Mouse (Mus musculus): Measurements from ENCODE around the gene Slc38a8. TPM values are rescaled to one million over a fixed set of nuclear protein-coding genes. Genes with fewer than 3 reads are reported as not detected.

Slc38a8 gene
- polyA plus RNA-seq, 1 experiment from 2014 or later: not detected

GRCm38 (mm10) chr8:119487093-119487492, 14.4 kb downstream of the Slc38a8 start:
- Histone ChIP-seq H3K27me3 (replicated peaks) (no peaks in the 10 kb centered on the region), H3K4me1 (replicated peaks) (peaks cover 19% of the 10 kb centered on the region), H3K4me3 (no peak overlapping the region), H3K4me2 (no peak overlapping the region), H3K9me3 (replicated peaks) (no peaks in the 10 kb centered on the region), H3K9ac (no peak overlapping the region), H3K27ac (ENCODE audit: poor library complexity, severe bottlenecking) (no peak overlapping the region), H3K36me3 (no peaks in the 10 kb centered on the region)
- 78% methylated on average over 7 of the region's 7 CpGs for WGBS
- ATAC-seq (ENCODE audit: insufficient number of reproducible peaks, low FRiP score): no peak

- 77% methylated on average over 11 of the region's 11 CpGs for WGBS
- Histone ChIP-seq H3K36me3 (no peaks in the 10 kb centered on the region), H3K27me3 (replicated peaks) (peaks cover 3% of the 10 kb centered on the region; the same call in 1 of the 2 replicates), H3K27ac (ENCODE audit: poor library complexity, severe bottlenecking) (no peak overlapping the region), H3K4me3 (no peak overlapping the region), H3K4me1 (replicated peaks) (no peaks in the 10 kb centered on the region), H3K9me3 (replicated peaks) (no peaks in the 10 kb centered on the region), H3K4me2 (no peak overlapping the region), H3K9ac (no peak overlapping the region)
- ATAC-seq (ENCODE audit: insufficient number of reproducible peaks, low FRiP score): no peak
Observed at GRCm38 (mm10) chr8:119484145-119484896, 17.2 kb downstream of the Slc38a8 start.

- H3K9me3 ChIP-seq (replicated peaks): no peaks in the 10 kb centered on the region
- H3K27ac ChIP-seq (ENCODE audit: poor library complexity, severe bottlenecking): no peak overlapping the region
- no peak overlapping the region for H3K4me2 ChIP-seq
- ATAC-seq (ENCODE audit: insufficient number of reproducible peaks, low FRiP score): no peak
- WGBS: 35% methylated on average over 5 of the region's 5 CpGs
- H3K9ac ChIP-seq: no peak overlapping the region
- H3K4me1 ChIP-seq (replicated peaks): peaks cover under 1% of the 10 kb centered on the region
- H3K27me3 ChIP-seq (replicated peaks): peaks cover 10% of the 10 kb centered on the region; the same call in 1 of the 2 replicates
- H3K36me3 ChIP-seq: no peaks in the 10 kb centered on the region
- H3K4me3 ChIP-seq: no peak overlapping the region
Observed at GRCm38 (mm10) chr8:119478684-119479083, 22.8 kb downstream of the Slc38a8 start.

GRCm38 (mm10) chr8:119468091-119468490, 33.4 kb downstream of the Slc38a8 start:
- Histone ChIP-seq H3K4me1 (replicated peaks) (peaks cover 36% of the 10 kb centered on the region), H3K27me3 (replicated peaks) (peaks cover 83% of the 10 kb centered on the region), H3K36me3 (no peaks in the 10 kb centered on the region), H3K9me3 (replicated peaks) (peaks cover 5% of the 10 kb centered on the region; the same call in 1 of the 2 replicates), H3K9ac (no peak overlapping the region), H3K4me2 (no peak overlapping the region), H3K27ac (ENCODE audit: poor library complexity, severe bottlenecking) (no peak overlapping the region), H3K4me3 (no peak overlapping the region)
- WGBS: 82% methylated on average over 8 of the region's 8 CpGs
- no peak for ATAC-seq (ENCODE audit: insufficient number of reproducible peaks, low FRiP score)

- H3K9me3 ChIP-seq (replicated peaks): peaks cover 5% of the 10 kb centered on the region; the same call in 1 of the 2 replicates
- peaks cover 35% of the 10 kb centered on the region for H3K4me1 ChIP-seq (replicated peaks)
- WGBS: 72% methylated on average over 10 of the region's 10 CpGs
- ATAC-seq (ENCODE audit: insufficient number of reproducible peaks, low FRiP score): no peak
- H3K36me3 ChIP-seq: no peaks in the 10 kb centered on the region
- H3K27ac ChIP-seq (ENCODE audit: poor library complexity, severe bottlenecking): no peak overlapping the region
- no peak overlapping the region for H3K9ac ChIP-seq
- H3K4me3 ChIP-seq: no peak overlapping the region
- H3K27me3 ChIP-seq (replicated peaks): peaks cover 85% of the 10 kb centered on the region
- no peak overlapping the region for H3K4me2 ChIP-seq
Observed at GRCm38 (mm10) chr8:119466794-119467193, 34.7 kb downstream of the Slc38a8 start.

- ATAC-seq (ENCODE audit: insufficient number of reproducible peaks, low FRiP score): peak; percentile 56
- Histone ChIP-seq H3K27me3 (replicated peaks) (peaks cover 85% of the 10 kb centered on the region), H3K27ac (ENCODE audit: poor library complexity, severe bottlenecking) (no peak overlapping the region), H3K4me1 (replicated peaks) (peaks cover 35% of the 10 kb centered on the region), H3K9ac (peak overlapping the region; percentile 33; the same call in 1 of the 2 replicates), H3K36me3 (no peaks in the 10 kb centered on the region), H3K9me3 (replicated peaks) (peaks cover 5% of the 10 kb centered on the region; the same call in 1 of the 2 replicates), H3K4me2 (peak overlapping the region; percentile 63), H3K4me3 (peak overlapping the region; percentile 28)
- WGBS: 2% methylated on average over 18 of the region's 18 CpGs
Observed at GRCm38 (mm10) chr8:119466105-119466504, 35.4 kb downstream of the Slc38a8 start.

GRCm38 (mm10) chr8:119463709-119464108, 37.8 kb downstream of the Slc38a8 start:
- no peaks in the 10 kb centered on the region for H3K36me3 ChIP-seq
- no peak for ATAC-seq (ENCODE audit: insufficient number of reproducible peaks, low FRiP score)
- H3K4me2 ChIP-seq: no peak overlapping the region
- H3K4me1 ChIP-seq (replicated peaks): peaks cover 42% of the 10 kb centered on the region
- H3K9ac ChIP-seq: no peak overlapping the region
- WGBS: 53% methylated on average over 7 of the region's 7 CpGs
- peaks cover under 1% of the 10 kb centered on the region; the same call in 1 of the 2 replicates for H3K9me3 ChIP-seq (replicated peaks)
- no peak overlapping the region for H3K4me3 ChIP-seq
- peaks cover 75% of the 10 kb centered on the region for H3K27me3 ChIP-seq (replicated peaks)
- H3K27ac ChIP-seq (ENCODE audit: poor library complexity, severe bottlenecking): no peak overlapping the region

GRCm38 (mm10) chr8:119461356-119461755, 40.1 kb downstream of the Slc38a8 start:
- Histone ChIP-seq H3K27me3 (replicated peaks) (peaks cover 61% of the 10 kb centered on the region), H3K9ac (no peak overlapping the region), H3K9me3 (replicated peaks) (no peaks in the 10 kb centered on the region), H3K27ac (ENCODE audit: poor library complexity, severe bottlenecking) (no peak overlapping the region), H3K4me1 (replicated peaks) (peaks cover 37% of the 10 kb centered on the region), H3K4me3 (no peak overlapping the region), H3K4me2 (no peak overlapping the region), H3K36me3 (no peaks in the 10 kb centered on the region)
- WGBS: 70% methylated on average over 9 of the region's 9 CpGs
- no peak for ATAC-seq (ENCODE audit: insufficient number of reproducible peaks, low FRiP score)

- no peak overlapping the region for H3K9ac ChIP-seq
Observed at GRCm38 (mm10) chr8:119459724-119460123, 41.8 kb downstream of the Slc38a8 start.

GRCm38 (mm10) chr8:119456045-119456444, 45.5 kb downstream of the Slc38a8 start:
- no peak overlapping the region for H3K9ac ChIP-seq
- H3K9me3 ChIP-seq (replicated peaks): no peaks in the 10 kb centered on the region
- peaks cover 21% of the 10 kb centered on the region for H3K4me1 ChIP-seq (replicated peaks)
- H3K27ac ChIP-seq (ENCODE audit: poor library complexity, severe bottlenecking): no peak overlapping the region
- no peak overlapping the region for H3K4me3 ChIP-seq
- WGBS: 76% methylated on average over 5 of the region's 5 CpGs
- no peaks in the 10 kb centered on the region for H3K36me3 ChIP-seq
- H3K4me2 ChIP-seq: no peak overlapping the region
- peaks cover 38% of the 10 kb centered on the region for H3K27me3 ChIP-seq (replicated peaks)
- no peak for ATAC-seq (ENCODE audit: insufficient number of reproducible peaks, low FRiP score)

More at GRCm38 (mm10) chr8:119459724-119460123, 41.8 kb downstream of the Slc38a8 start:
- no peak for ATAC-seq (ENCODE audit: insufficient number of reproducible peaks, low FRiP score)
- peaks cover 34% of the 10 kb centered on the region for H3K4me1 ChIP-seq (replicated peaks)
- no peak overlapping the region for H3K4me3 ChIP-seq
- H3K27ac ChIP-seq (ENCODE audit: poor library complexity, severe bottlenecking): no peak overlapping the region
- WGBS: 20% methylated on average over 16 of the region's 16 CpGs
- H3K4me2 ChIP-seq: peak overlapping the region; percentile 54
- H3K9me3 ChIP-seq (replicated peaks): no peaks in the 10 kb centered on the region
- peaks cover 44% of the 10 kb centered on the region for H3K27me3 ChIP-seq (replicated peaks)
- H3K36me3 ChIP-seq: no peaks in the 10 kb centered on the region

- Histone ChIP-seq H3K27me3 (replicated peaks) (peaks cover 62% of the 10 kb centered on the region), H3K4me3 (no peak overlapping the region), H3K9ac (no peak overlapping the region), H3K4me2 (no peak overlapping the region), H3K27ac (ENCODE audit: poor library complexity, severe bottlenecking) (no peak overlapping the region), H3K4me1 (replicated peaks) (peaks cover 15% of the 10 kb centered on the region), H3K9me3 (replicated peaks) (no peaks in the 10 kb centered on the region), H3K36me3 (no peaks in the 10 kb centered on the region)
- ATAC-seq (ENCODE audit: insufficient number of reproducible peaks, low FRiP score): no peak
- 78% methylated on average over 5 of the region's 5 CpGs for WGBS
Observed at GRCm38 (mm10) chr8:119452919-119453318, 48.6 kb downstream of the Slc38a8 start.

Measured in heart, embryonic 12.5 days (tissue).